Mouse (Mus musculus) kidney, postnatal 36 days (tissue): Measurements from ENCODE around the gene Kif1c.

Experiments
- DNase-seq, 2 experiments: peaks; one replicate each; pipeline ENCODE4 v3.0.0; 2021 to 2022; ENCODE audit warnings: mixed read lengths in 2 of 2

Gene Kif1c

DNA sequence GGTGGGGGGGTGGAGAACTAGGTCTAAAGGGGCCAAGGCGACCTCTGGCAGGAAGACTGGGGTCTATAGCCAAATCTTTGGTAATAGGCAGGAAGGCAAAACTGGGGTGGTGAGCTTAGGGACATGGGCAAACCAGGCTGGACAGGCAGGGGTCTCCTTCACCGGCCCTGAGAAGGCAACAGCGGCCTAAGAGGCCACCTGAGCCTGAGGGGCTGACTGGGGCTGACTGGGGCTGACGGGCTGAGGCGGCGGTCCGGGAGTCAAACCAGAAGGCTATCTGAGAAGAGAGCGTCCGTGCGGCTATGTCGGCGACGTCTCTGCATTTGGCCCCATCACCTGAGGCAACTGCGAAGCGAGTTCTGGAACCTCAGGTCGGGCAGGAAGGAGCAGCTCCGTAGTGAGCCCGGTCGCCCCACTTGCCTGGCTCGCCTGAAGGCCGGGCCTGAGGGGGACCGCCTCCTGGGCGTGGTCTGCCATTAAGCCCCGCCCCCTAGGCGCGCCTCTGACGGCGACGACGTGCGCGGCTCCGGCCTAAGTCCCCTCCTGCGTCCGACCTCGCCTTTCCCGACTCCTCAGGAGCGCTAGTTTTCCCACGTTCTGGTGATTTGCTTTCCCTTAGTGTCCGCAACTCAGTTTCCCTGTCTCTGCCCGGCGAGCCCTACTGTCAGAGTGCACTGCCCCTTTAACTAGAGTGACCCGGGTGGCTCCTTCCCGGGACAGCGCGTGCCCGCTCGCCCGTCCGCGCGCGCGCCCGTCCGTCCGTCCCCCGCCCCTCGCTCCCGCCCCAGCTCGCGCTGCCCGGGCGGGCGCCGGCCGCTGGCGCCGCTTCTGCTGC is at the start of gene Kif1c, which contains the start of gene Inca1:
Gene Kif1c (plus strand): TSS at position 827 of the 835 bp plus-strand sequence.
Gene Inca1 (minus strand): TSS at position 434 of the 835 bp plus-strand sequence.
- peak; percentile 94 to 97 for DNase-seq

- no peak for DNase-seq
Observed at GRCm38 (mm10) chr11:70651391-70651790, 49.0 kb upstream of the Kif1c start.

- DNase-seq: peak in 1 of 2 experiments; percentile 21
Observed at GRCm38 (mm10) chr11:70652029-70652883, 48.1 kb upstream of the Kif1c start.

GRCm38 (mm10) chr11:70652884-70653344 is 47.4 kb upstream of the Kif1c start:
- DNase-seq: no peak

DNA sequence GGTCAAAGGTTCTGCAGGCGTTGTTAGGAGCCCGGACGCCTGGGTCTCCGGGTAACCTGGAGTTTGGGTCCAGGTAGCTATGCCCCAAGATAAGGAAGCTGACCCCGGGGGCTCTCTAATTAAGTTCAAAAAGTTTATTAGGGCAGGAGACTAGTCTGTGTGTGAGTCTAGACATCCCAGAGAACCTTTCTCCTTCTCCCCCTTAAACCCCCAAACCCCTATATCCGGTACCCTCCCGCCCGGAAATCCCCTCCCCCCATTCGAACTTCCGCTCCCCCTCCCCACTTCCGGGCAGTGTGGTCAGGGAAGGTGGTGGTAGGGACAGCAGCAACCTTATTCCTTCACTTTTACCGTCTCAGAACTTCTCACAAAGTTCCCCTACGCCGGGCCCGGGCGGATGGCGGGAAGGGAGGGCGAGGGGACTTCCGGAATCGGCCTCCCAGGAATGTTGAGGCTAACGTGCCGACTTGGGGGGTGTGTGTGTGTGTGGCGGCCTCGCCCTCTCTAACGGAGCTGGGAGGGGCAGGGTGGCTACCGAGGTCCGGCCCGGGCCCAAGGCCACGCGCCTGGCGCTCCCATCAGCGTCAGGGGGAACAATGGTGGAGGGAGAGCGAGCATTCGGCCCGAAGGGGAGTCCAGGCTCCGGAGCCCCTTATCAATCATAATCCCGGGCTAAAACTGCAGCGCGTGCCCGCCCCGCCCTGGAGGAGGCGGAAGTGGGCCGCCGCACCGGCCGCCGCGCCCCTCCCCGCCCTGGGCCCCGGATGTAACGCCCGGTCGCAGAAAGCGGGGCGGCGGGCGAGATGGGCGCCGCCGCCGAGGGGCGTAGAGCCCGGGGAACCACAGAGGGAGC is 46.8 kb upstream of the Kif1c start:
- peak; percentile 54 to 85 for DNase-seq

- peak; percentile 79 to 89 for DNase-seq
Observed at GRCm38 (mm10) chr11:70654198-70654922, 46.0 kb upstream of the Kif1c start, which contains the start of gene Pfn1. Gene Pfn1 (minus strand): TSS chr11:70654644.

DNA sequence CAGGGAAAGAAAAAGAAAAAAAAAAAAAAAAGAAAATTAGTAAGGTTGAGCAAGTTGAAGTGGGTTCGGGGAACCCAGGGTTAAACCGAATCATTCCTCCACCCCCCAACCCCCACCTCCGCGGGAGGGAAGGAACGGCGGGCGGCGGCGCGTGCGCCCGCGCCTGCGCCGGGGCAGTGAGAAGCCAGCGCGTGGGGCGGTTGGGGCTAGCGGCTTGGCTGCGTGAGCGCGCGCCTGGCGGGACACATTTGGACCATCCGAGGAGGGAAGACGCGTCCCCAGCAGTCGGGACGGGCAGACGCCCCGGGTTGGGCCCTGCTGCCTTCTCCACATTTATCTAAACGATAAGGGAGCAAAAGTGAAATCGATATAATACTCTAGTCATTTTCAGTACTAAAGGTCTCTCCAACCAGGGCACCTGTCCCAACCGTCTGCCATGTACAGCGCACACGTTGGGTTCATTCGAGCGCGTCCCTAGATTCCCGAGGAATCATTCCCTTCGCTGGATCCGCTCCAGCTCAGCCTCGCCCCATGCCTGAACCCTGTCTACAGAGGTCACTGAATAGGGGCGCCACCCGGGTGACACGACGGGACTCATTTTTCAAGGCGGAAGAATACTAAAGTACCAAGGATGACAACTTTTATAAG is 45.3 kb upstream of the Kif1c start:
- DNase-seq: peak; percentile 81 to 91

GRCm38 (mm10) chr11:70655571-70656455 is 44.5 kb upstream of the Kif1c start:
- DNase-seq: peak; percentile 26 to 70

GRCm38 (mm10) chr11:70656456-70656927 is 43.9 kb upstream of the Kif1c start:
- DNase-seq: peak; percentile 35 to 69

DNA sequence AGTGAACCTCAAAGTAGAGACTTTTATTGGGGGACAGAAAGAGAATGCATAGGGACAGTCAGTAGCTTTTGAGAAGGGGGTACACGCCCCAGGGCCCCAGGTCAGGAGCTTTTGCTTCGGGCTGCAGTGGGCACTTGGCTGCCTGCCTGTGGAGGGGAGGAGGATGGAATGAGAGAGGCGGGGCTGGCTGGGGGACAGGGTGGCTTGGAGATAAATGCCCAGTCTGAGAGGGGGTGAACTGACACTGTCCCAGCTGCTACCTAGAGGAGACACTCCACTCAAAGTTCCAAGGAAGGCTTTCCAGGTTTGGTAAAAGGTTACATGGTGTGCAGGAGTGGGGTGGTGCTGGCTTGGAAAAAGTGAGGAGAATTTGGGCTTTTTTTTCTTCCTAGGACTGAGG is 43.4 kb upstream of the Kif1c start, which contains the start of gene Eno3:
Gene Eno3 (plus strand): TSS at position 239 of the 400 bp plus-strand sequence.
- no peak for DNase-seq

DNA sequence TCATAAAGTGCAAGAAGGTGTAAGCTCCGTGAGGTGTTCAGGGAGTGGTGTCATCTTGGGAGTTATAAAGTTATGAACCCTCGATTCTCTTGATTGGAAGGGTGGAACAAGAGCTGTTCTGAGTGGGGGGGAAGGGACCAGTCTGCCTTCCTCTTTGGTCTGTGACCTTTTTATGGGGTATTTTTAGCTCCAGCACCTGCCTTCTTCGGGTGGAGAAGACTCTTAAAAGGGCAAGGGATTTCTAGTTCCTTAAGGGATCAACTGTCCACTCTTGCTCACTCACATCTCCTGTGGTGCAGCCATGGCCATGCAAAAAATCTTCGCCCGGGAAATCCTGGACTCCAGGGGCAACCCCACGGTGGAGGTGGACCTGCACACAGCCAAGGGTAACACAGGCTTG is 42.8 kb upstream of the Kif1c start:
- DNase-seq: no peak

DNA sequence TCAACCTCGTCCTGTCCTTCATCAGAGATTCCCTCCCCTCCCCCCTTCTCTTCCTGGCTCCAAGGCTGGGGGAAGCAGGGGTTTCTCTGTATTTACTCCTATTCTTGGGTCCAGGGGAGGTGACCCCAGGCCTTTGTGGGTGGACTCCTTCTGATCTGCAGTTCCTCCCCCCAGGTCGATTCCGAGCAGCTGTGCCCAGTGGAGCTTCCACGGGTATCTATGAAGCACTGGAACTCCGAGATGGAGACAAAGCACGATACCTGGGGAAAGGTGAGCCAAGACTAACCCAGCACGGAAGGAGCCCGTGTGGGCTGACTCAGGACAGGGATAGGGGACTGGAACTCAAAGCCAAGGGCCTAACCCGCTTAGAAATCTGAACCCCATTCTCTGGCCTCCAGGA is 42.4 kb upstream of the Kif1c start:
- no peak for DNase-seq

DNA sequence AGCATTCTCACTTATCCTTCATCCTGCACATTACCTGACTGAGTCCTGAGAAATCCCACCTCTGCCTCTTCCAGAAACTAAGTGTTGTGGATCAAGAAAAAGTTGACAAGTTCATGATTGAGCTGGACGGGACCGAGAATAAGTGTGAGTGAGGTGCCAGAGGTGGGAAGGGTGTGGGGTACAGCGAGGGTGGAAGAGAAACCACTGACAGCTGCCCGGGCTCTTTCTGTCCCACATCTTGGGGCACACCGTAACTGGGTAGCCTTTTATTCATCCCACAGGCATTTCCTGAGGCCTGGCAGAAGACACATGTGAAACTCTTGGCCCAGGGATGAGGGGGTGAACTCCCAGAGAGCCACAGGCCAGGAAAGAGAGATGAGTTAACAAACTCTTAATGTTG is 41.8 kb upstream of the Kif1c start:
- no peak for DNase-seq

DNA sequence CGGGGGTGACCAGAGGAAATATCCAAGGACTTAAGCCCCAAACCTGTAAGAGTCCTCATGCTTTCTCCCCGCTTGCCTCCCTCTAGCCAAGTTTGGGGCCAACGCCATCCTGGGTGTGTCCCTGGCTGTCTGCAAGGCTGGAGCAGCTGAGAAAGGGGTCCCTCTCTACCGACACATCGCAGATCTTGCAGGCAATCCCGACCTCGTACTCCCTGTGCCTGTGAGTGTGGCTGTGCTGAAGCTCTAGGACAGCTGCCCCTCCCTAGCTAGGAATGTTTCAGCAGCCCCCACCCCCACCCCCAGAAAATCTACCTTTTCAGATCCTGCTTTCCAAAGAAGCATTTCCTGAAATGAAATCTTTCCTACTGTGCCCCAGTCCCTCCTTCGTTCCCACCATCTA is 41.4 kb upstream of the Kif1c start:
- DNase-seq: no peak

GRCm38 (mm10) chr11:70660571-70660970 is 39.8 kb upstream of the Kif1c start:
- DNase-seq: no peak

DNA sequence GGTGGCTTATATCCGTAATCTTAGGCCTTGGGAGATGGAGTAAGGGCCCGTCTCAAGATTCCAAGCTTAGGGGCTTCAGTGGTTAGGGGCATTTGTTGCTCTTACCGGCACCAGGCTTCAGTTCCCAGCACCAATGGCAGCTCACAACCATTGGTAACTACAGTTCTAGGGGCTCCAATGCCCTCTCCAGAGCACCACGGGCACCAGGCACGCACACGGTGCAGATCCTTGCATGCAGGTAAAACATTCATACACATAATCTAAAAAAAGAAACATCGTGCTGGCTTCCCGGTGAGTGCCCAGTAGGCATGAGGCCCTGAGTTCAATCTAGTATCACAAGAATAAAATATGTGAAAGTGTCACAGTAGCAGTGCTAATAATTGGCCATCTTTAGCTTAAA is 37.2 kb upstream of the Kif1c start:
- no peak for DNase-seq

- DNase-seq: no peak
Observed at GRCm38 (mm10) chr11:70663957-70664356, 36.4 kb upstream of the Kif1c start.

DNA sequence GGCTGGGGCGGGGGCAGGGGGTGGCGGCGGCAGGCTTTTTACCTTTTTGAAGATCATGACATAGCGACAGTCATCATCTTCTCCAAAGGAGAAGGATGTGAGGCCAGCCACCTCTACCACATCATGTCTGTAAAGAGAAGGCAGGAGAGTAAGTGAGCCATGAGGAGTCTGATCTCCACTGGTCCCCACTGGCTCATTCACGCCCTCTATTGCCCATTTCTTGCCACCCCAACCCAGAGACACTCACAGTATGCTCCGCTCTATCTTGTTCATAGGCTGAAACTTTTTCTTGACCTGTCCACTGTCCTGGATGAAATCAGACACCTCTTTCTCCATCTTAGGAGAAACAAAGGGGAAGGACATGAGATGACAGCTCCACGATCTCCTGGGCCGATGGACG is 35.6 kb upstream of the Kif1c start:
- DNase-seq: no peak

- no peak for DNase-seq
Observed at GRCm38 (mm10) chr11:70666687-70667086, 33.7 kb upstream of the Kif1c start.
